Mouse (Mus musculus) c-Kit-positive CD71-positive TER-119-negative erythroid progenitor cells, embryonic 14.5 days (primary cell): Measurements from ENCODE around the gene Spaca4.

Experiments
- DNase-seq: peaks from one replicate; pipeline ENCODE4 v3.0.0-alpha.2; 2013; ENCODE audit warnings: low read depth

Gene Spaca4

DNA sequence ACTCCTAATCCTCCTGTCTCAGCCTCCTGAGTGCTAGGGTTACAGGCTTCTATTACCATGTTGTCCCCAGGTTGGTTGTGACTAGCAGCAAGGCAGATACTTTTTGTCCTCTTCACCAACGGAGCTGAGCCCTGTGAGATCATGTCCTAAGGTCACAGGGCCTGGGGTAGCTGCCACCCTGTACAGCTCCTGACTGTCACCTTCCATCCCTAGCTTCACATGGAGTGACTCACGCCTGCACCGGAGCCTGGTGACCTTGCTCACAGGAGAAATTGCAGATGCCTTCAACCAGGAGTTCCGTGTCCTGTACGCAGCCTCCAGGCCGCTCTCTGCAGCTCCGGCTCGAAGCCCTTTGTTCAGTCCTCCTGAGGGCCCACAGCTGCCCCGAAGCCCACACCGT lies 806 bp upstream of the Spaca4 start:
- no peak for DNase-seq

DNA sequence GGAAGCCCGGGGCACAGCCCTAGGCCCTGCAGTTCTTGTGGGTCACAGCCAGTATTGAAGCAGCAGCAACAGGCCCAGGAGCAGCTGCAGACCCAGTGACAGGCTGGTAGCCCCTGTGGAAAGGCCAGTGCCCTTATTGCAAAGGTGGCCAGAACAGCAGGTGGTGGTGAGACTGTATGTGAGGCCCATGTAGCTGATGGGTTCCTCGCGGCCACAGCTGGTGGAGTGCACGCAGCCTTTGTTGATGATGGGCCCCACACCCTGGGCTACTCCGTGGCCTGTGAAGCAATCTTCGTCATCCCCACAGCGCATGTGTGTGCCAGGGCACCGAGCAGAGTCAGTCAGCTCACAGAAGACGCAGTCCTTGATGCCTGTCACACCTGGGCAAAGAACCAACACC lies 462 bp downstream of the Spaca4 start:
- no peak for DNase-seq

DNA sequence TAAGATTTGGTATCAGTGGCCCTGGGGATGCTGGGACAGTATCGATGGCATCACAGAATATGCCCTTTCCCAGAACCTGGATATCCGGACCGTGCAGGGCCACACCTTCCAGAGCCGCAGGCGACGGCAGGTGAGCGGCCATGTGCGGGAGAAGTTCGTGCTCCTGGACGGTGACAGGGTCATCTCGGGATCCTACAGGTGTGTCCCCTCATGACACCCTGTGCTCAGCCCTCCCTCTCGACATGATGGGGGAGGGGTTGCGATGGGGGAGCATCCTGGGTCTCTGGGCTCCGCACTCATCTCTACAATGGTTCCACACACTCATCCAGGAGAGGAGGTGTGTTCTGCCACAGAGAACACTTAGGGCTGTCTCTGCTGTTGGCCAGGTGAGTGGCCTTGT lies 1.8 kb downstream of the Spaca4 start:
- DNase-seq = no peak

DNA sequence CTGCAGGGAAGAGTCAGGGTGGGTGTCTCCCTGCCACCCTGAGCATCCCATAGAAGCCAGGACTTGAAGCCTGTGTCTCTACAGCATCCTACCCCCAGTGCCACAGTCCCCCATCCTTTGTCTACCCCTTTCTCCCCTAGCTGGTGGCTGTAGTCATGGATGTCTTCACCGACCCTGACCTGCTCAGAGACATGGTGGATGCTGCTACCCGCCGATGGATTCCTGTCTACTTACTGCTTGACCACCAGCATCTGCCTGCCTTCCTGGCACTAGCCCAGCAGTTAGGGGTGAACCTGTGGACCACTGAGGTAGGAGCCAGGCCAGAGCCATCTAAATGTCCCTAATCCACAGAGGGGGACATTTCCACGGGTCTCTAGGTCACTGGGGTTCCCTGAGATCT lies 2.3 kb downstream of the Spaca4 start:
- DNase-seq = no peak

DNA sequence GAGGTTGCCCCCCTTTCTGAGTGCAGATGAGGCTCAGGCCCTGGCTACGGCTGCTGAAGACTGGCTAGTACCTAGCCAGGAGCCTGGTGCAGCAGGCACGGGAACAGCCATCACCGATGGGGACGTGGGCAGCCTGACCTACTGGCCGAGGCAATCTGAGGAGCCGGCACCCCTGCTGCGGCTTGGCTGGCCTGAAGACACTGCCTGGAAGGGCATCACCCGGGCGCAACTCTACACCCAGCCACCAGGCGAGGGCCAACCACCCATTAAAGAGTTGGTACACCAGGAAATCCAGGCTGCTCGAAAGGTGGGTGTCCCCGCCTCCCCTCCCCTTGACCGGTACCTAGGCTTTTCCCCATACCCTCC lies 3.3 kb downstream of the Spaca4 start:
- DNase-seq = no peak

DNA sequence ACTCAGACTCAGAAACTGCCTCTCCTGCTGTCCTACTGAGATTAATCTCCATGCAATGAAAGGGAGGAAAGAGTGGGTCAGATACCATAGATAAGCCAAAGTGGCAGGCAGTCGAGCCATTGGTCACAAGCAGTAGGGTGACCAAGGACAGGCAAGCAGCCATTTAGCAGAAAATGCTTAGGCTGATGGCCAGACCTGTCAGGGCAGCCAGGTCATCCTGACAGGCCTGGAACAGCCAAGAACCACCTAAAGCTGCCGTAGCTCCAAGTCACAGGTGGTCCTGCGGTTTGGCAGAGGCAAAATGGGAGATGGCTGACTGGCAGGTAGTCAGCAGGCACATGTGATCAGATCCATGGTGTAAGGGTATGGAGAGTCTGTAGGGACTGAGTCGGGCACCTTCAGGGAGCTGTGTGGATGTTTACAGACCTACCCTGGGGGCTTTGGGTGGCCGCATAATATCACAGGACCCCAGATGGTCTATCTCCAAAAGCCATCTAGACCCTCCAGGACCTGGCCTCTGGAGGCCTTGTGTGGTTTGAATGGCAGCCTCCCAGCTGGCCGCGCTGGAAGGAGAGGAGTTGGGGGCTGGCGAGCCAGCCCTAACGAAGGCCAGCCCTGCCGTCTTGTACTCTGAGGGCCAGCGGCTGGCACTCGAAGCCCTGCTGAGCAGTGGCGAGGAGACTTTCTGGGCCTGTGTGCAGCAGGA lies 3.8 kb downstream of the Spaca4 start:
- no peak for DNase-seq

DNA sequence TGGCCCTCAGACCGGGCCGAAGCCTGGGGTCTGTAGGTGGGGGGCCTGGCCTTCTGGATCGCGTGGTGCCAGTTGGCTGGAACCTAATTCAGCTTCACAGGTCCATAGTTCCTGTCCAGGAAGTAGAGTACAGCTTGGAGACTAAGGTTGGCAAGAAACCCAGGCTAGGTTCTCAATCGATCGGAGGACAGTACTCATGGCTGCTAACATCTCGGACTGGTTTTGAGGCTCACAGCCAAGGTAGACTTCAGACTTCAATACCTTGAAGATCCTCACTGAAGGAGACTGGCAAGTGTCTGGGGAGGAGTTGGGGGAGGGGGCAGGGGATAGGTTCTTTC lies 4.4 kb downstream of the Spaca4 start:
- DNase-seq = no peak

DNA sequence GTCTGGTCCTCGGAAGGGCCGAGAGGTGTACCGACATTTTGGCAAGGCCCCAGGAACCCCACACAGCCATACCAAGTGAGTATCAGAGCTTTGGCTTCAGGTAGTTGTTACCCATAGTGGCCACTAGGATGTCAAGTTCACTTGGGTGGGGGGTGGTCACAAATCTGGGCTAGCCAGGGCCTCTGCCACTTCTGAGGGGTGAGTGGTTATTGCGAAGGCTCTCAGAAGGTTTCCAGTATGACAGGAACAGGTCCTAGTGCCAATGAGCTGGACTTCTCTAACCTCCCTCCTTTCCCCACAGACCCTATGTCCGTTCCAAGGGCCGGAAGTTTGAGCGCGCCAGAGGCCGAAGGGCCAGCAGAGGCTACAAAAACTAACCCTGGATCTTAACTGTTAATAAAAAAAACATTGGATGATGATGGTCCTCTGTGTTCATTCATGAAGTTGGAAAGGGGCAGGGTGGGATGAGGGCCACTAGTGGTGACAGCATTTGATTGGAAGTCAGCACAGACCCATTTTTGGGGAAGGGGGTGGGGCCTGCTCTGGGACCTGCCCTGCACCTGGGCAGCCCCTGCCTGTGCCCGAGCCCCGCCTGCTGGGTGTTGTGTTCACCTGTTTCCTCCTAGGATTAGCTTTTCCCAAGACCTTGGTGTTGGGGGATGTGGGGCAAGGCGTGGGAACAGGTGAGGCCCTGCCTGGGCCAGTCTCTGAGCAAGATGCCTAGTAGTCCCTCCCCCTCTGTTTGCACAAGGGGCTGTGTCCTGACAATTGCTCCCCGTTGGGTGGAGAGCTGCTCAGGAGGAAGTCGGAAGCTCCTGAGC lies 5.0 kb downstream of the Spaca4 start, which contains the start of gene Fam83e:
Gene Fam83e (plus strand): TSS at position 800 of the 821 bp plus-strand sequence.
- no peak for DNase-seq

DNA sequence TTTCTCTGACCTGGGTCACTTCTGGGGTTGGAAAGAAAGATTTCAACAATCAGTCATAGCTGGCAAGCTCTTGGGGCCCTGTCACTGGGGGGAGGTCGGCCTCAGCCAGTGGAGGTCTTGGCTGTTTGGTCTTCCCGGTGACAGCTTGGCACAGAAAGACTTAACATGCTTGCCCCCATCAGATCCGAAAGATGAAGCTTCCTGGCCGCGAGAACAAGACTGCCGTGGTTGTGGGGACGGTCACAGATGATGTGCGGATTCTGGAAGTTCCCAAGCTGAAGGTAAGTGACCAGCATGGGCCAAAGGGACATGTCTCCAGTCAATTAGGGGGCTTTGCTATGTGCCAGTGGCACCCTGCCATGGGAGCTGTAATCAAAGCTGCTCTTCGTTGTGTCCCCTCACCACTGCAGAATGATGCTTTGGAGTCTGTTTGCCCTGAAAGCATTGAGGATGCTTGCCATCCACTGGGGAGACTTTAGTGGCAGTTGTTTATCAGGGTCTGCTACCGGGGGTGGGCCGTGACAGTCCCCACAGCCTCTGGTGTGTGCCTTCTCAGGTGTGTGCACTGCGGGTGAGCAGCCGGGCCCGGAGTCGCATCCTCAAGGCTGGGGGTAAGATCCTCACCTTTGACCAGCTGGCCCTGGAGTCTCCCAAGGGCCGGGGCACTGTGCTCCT lies 5.7 kb downstream of the Spaca4 start:
- no peak for DNase-seq

DNA sequence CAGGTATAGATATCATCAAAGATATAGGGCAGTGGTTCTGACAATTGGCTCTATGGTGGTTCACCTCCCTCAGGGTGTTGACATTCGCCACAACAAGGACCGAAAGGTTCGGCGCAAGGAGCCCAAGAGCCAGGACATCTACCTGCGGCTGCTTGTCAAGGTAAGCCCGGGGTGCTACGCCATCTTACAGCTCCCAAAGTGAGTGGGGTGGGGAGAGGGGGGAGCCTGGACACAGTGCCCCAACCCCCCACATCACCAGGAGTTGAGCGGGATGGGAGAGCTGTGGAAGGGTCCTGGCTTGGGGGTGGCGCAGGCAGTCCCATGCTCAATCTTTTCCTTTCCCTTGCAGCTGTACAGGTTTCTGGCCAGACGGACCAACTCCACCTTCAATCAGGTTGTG lies 6.4 kb downstream of the Spaca4 start:
- no peak for DNase-seq

DNA sequence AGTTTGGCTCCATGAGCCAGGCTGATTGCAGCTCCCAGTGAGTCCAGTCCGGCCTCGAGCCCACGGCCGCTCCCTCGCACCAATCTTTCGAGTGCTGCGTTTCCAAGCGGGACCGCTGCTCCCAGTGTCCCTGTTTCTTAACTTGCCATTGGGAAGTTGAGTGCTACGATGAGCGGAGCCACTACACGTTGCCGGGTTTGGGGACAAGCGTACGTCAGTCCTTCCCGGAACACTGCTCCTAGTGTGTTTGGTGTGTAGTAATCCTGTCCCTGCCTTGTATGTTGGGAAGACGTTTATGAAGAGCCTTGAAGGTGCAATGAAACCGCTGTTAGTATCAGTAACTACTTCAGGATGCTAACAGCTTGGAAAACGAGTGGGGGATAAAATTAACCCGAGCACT lies 7.3 kb downstream of the Spaca4 start:
- DNase-seq = no peak

DNA sequence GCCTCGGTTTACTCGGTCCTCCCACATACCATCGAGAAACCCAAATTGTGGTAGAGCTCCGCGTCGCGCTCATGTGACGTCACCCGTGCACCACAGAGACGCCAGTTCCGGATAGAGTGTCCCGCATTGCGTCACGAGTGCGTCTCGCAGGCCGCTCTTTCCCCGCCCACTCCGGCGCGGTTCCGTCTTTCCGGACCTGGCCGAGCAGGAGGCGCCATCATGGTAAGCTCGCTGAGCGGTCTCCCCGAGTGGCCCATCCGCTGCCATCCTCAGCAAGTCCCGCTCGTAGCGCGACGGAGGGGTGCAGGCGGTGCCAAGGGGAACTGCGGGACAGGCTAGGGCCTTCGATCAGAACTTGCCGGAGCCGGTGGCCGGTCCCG lies 7.7 kb downstream of the Spaca4 start, which contains the start of gene Sphk2:
Gene Sphk2 (minus strand): TSS at position 85 of the 380 bp plus-strand sequence.
- DNase-seq = peak; percentile 95

DNA sequence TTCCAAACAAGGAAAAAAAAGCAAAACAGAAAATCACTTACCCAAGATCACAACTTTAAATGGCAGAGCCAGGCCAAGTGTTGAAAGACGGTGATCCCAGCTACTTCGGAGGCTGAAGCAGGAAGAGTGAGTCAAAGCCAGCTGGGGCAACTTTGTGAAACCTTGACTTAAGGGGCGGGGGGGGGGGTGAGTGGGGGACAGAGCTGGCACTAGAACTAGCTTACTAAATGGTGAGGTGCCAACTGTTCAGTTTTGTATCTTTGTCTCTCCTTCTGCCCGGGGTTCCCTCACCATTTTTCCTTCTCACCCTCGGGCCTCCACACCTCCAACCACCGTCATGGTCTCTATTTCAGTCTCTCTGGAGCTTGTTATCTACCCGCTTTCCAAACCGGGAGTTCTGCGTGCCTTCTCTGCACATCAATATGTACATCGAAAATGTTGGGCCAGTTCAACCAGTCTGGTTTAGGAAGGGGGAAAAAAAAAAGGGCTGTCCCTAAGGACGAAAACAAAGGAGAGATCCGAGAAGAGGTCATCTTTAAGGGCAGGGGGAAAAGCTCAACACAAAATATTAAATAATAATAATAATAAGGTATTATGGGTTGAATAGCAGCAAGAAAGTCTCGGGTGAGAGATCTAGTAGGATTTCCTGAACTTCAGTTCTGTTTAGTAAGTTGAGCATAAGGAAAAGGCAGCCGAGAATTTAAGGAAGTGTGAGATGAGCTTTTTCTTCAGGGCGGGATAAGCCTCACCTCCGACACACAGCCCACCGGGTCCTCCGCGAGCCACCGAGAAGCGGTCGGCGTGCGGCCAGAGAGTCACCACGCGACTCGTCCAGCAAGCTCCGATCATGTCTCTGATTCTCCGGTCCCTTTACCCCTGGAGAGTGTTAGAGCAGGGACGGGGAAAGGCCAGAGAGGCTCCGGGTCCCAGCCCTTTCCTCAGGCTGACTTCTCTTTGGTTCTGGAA lies 8.4 kb downstream of the Spaca4 start:
- peak; percentile 50 for DNase-seq

DNA sequence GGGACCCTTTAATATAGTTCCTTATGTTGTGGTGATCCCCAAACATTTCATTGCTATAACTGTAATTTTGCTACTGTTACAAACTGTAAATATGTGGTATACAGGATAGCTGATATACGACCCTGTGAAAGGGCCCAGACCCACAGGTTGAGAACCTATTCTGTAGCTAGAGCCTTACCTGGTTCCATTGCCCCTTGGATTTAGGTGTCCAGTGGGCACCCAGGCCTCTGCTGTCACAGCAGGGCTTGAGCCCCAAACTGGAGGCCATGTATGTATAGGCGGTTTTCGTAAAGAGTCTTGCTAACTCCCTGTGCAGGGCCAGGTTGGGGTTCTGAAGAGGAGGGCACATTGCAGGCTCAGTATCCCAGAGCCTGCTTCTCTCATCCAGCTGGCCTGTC lies 9.2 kb downstream of the Spaca4 start:
- DNase-seq = no peak

DNA sequence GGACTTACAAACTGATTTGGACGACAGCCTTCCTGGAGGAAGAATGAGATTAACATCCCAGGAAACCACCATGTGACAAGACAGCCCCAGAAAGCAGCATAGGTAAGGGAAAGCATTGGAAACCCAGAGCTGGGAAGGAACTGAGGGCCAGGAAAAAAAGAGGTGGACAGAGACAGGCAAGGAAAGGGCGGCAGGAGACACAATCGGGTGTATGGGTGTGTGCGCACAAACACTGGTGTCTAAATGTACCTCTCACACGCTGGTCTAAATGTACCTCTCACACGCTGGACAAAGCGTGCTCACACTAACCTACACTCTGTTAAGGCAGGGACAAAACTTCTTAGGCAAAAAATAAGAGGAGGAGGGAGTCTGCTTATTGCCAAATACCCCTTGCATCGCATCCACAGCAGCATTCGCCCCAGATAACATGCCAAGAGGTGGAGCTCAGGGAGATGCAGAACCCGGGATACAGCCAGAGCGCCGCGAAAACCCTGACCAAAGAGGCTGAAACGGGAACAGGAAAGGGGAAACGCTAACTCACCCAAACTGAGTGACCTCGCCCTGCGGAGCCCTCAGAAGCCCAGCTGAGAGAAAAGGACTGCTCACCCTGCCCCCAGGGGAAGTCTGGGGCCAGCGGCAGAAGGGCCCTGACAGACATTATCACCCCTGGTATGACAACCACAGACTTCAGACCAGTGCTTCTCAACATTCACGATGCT lies 9.7 kb downstream of the Spaca4 start:
- DNase-seq = no peak

DNA sequence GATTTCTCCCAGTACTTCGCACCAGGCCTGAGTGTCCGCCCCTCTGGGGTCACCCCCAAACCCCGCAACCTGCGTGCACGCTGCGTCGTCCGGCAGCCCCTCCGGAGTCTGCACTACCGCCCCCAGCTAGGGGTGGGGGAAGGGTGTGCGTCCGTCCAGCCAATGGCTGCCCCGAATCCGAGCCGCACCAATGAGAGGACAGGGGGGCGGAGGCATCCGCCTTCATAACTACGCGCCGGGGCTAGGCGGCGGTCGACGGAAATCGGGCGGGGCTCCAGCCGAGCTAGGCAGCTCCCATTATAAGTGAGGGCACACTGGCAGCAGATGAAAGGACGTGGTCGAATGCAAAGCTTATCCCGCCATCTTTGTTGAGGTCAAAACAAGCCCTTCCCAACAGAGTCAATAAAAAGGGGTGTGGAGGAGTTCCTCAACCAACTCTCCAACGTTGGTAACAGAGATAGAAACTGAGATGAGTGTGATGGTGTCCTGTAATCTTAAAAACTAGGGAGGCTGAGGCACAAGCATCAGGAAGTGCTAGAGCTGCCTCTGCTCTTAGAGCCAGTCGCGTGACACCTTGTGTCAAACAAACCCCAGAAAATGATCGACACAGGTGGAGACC lies 10.4 kb downstream of the Spaca4 start, which contains the start of gene Rpl18:
Gene Rpl18 (plus strand): TSS at position 368 of the 619 bp plus-strand sequence.
- peak; percentile 94 for DNase-seq

DNA sequence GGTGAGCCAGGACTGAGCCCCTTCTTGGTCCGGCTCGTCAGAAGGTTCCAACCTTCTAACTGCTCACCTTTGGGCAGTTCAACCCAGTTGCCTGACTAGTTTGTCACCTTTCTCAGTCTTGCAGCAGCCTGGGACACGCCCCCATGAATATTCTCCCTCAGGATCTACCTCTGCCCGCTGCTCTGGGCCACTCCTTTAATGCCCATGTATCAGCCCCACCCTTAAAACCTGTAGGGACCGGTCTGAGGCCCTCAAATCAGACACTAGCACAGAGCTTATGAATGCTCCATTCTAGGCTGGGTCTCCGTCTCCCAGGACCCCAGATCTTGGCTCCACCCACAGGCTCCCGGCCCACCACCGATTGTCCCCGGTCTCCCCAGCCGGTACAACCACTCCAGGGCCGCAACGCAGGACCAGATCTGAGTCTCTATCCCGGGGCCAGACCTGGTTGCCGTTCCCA lies 11.0 kb downstream of the Spaca4 start:
- no peak for DNase-seq

DNA sequence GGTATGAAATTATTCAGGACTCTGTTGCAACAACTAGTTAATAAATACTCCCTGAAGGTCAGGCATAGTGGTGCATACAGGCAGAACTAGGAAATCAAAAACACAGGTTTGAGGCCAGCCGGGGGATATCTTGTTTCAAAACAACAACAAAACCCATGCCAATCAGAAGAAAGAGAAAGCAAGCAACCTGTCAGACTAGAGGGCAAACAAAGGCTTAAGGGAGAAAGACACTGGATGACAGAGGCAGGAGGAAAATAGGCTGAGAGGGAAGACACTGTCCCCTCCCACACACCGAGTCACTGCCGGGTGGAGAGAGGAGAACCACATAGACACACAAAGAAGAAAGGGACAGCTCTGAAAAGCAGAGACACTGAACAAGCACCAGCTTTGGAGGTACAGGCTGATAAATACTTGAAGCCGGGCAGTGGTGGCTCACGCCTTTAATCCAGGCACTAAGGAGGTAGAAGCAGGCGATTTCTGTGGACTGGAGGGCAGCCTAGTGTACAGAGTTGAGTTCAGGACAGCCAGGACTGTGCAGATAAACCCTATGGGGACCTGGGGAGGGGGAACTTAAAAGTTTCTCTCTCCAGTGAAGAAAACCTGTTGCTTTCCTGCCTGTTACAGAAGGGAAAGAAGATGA lies 11.6 kb downstream of the Spaca4 start:
- no peak for DNase-seq

DNA sequence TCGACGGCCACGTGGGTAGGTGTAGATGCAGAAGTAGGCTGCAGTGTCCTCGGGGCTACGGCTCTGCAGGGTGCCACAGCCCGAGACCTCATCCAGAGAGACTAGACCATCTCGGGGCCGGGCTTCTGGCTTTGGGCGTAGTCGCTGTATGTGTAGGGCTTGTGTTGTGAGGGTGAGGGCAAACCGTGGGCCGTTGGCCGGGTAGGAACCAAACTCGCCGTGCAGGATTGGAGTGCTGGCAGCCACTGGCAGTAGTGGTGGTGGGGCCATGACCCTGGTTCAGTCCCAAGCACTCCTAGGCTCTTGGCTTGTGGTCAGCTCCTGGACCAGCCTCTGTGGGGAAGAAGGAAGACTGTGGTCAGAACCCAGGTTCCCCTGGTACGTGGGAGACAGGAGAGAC lies 12.2 kb downstream of the Spaca4 start:
- DNase-seq = no peak
